Mouse (Mus musculus): ENCODE results near the gene Spred2.

- no peak for TF ChIP-seq CTCF (IDR thresholded peaks at IDR 0.05; ENCODE audit: low read depth, low read length)
- TF ChIP-seq TAL1 (conservative IDR thresholded peaks at IDR 0.05; ENCODE audit: low read depth, low read length) = no peak
- TF ChIP-seq POLR2AphosphoS5 (IDR thresholded peaks at IDR 0.05; ENCODE audit: insufficient replicate concordance, low read depth, low read length) = no peak
- TF ChIP-seq GATA1 (IDR thresholded peaks at IDR 0.05; ENCODE audit: borderline replicate concordance, low read length) = no peak
- no peak for TF ChIP-seq GATA2 (IDR thresholded peaks at IDR 0.05; ENCODE audit: borderline replicate concordance, low read depth, low read length)
These were observed 20.5 kb downstream of the Spred2 start for GRCm38 (mm10) chr11:19944701-19945100.

Data from G1E (cell line).